Mouse (Mus musculus): ENCODE measurements around the gene Cped1. TPM values are rescaled to one million over a fixed set of nuclear protein-coding genes. Genes with fewer than 3 reads are reported as not detected.

Cped1 gene
- polyA plus RNA-seq, 1 experiment from 2014 or later = 6.9 TPM

DNA sequence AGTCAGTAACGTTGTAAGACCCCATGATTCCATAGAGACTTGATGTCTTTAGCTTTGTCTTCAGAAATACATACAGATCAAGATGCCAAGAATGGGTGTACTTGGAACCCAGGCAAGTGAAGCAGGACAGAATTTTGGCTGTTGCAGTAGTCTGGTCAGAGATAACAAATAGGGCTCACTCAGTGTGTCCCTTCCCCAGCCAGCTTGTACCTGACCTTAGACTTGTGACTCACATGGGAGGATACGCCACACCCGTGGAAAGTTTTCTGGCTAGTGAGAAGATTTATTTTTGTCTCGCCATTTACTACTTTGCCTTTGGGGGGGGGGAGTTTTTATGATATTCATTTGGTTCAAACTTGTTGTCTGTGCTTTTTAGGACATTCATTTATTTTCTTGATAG, 78.6 kb downstream of the Cped1 start:
- Histone ChIP-seq H3K9me3 (ENCODE audit: control insufficient read depth, low read length) (no peaks in the 10 kb centered on the region), H3K9ac (ENCODE audit: low read length) (no peak overlapping the region), H3K4me1 (ENCODE audit: control insufficient read depth in 2 of 2, insufficient read depth in 2 of 2, low read length in 2 of 2) (peaks cover 2 to 3% of the 10 kb centered on the region in 2 experiments; a peak in 1 of 4 replicates), H3K27ac (replicated peaks in 1 of 2; ENCODE audit: control insufficient read depth in 1 of 2, insufficient read depth in 1 of 2, low read depth in 2 of 2, low read length in 2 of 2) (no peak overlapping the region), H3K4me2 (ENCODE audit: low read length) (no peak overlapping the region), H3K36me3 (ENCODE audit: control insufficient read depth, insufficient read depth, low read length) (no peaks in the 10 kb centered on the region), H3K27me3 (ENCODE audit: control insufficient read depth, insufficient read depth, low read length) (no peaks in the 10 kb centered on the region), H3K4me3 (ENCODE audit: control insufficient read depth in 1 of 2, insufficient read depth in 1 of 2, low read depth in 1 of 2, low read length in 2 of 2) (no peak overlapping the region)
- 59% methylated on average over 4 of the region's 4 CpGs for WGBS
- ATAC-seq (ENCODE audit: insufficient number of reproducible peaks, insufficient read depth, low FRiP score, low read depth) = no peak

GRCm38 (mm10) chr6:22070603-22071322, 85.0 kb downstream of the Cped1 start:
- no peaks in the 10 kb centered on the region for H3K27me3 ChIP-seq (ENCODE audit: control insufficient read depth, insufficient read depth, low read length)
- no peak for ATAC-seq (ENCODE audit: insufficient number of reproducible peaks, insufficient read depth, low FRiP score, low read depth)
- no peaks in the 10 kb centered on the region for H3K9me3 ChIP-seq (ENCODE audit: control insufficient read depth, low read length)
- 73% methylated on average over 15 of the region's 15 CpGs for WGBS
- no peak overlapping the region for H3K9ac ChIP-seq (ENCODE audit: low read length)
- no peaks in the 10 kb centered on the region; a peak in 1 of 4 replicates for H3K4me1 ChIP-seq (ENCODE audit: control insufficient read depth in 2 of 2, insufficient read depth in 2 of 2, low read length in 2 of 2)
- H3K4me3 ChIP-seq (ENCODE audit: control insufficient read depth in 1 of 2, insufficient read depth in 1 of 2, low read depth in 1 of 2, low read length in 2 of 2) = no peak overlapping the region
- H3K4me2 ChIP-seq (ENCODE audit: low read length) = peak overlapping the region; percentile 29
- no peaks in the 10 kb centered on the region for H3K36me3 ChIP-seq (ENCODE audit: control insufficient read depth, insufficient read depth, low read length)
- no peak overlapping the region for H3K27ac ChIP-seq (replicated peaks in 1 of 2; ENCODE audit: control insufficient read depth in 1 of 2, insufficient read depth in 1 of 2, low read depth in 2 of 2, low read length in 2 of 2)

GRCm38 (mm10) chr6:22071323-22071840, 85.7 kb downstream of the Cped1 start:
- Histone ChIP-seq H3K4me1 (ENCODE audit: control insufficient read depth in 2 of 2, insufficient read depth in 2 of 2, low read length in 2 of 2) (no peaks in the 10 kb centered on the region; a peak in 1 of 4 replicates), H3K9ac (ENCODE audit: low read length) (no peak overlapping the region), H3K9me3 (ENCODE audit: control insufficient read depth, low read length) (no peaks in the 10 kb centered on the region), H3K27me3 (ENCODE audit: control insufficient read depth, insufficient read depth, low read length) (no peaks in the 10 kb centered on the region), H3K27ac (replicated peaks in 1 of 2; ENCODE audit: control insufficient read depth in 1 of 2, insufficient read depth in 1 of 2, low read depth in 2 of 2, low read length in 2 of 2) (no peak overlapping the region), H3K4me3 (ENCODE audit: control insufficient read depth in 1 of 2, insufficient read depth in 1 of 2, low read depth in 1 of 2, low read length in 2 of 2) (no peak overlapping the region), H3K36me3 (ENCODE audit: control insufficient read depth, insufficient read depth, low read length) (no peaks in the 10 kb centered on the region), H3K4me2 (ENCODE audit: low read length) (peak overlapping the region; percentile 29)
- no peak for ATAC-seq (ENCODE audit: insufficient number of reproducible peaks, insufficient read depth, low FRiP score, low read depth)
- 37% methylated on average over 4 of the region's 4 CpGs for whole genome bisulfite sequencing

DNA sequence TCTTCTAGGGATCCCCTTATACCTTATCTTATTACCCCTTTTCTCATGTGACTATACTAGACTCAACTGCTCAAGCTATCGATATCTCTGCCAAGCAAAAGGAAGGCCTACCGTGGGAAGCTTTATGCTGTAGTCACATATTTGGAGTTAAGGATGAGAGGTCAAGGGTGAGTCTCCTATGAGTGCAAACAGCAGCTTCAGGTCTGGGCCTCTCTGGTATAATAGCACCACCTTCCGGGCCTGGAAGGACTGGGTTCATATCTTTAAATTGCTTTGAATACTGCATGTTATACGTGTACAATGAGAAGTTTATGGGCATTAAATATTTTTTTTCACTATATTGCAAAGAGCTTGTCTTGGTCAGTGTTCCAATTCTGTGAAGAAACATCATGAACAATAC, 87.0 kb downstream of the Cped1 start:
- Histone ChIP-seq H3K9ac (ENCODE audit: low read length) (no peak overlapping the region), H3K36me3 (ENCODE audit: control insufficient read depth, insufficient read depth, low read length) (no peaks in the 10 kb centered on the region), H3K27ac (replicated peaks in 1 of 2; ENCODE audit: control insufficient read depth in 1 of 2, insufficient read depth in 1 of 2, low read depth in 2 of 2, low read length in 2 of 2) (no peak overlapping the region), H3K9me3 (ENCODE audit: control insufficient read depth, low read length) (no peaks in the 10 kb centered on the region), H3K4me2 (ENCODE audit: low read length) (no peak overlapping the region), H3K4me1 (ENCODE audit: control insufficient read depth in 2 of 2, insufficient read depth in 2 of 2, low read length in 2 of 2) (no peaks in the 10 kb centered on the region; a peak in 1 of 4 replicates), H3K4me3 (ENCODE audit: control insufficient read depth in 1 of 2, insufficient read depth in 1 of 2, low read depth in 1 of 2, low read length in 2 of 2) (no peak overlapping the region), H3K27me3 (ENCODE audit: control insufficient read depth, insufficient read depth, low read length) (no peaks in the 10 kb centered on the region)
- 67% methylated on average over 4 of the region's 4 CpGs for WGBS
- ATAC-seq (ENCODE audit: insufficient number of reproducible peaks, insufficient read depth, low FRiP score, low read depth) = no peak

DNA sequence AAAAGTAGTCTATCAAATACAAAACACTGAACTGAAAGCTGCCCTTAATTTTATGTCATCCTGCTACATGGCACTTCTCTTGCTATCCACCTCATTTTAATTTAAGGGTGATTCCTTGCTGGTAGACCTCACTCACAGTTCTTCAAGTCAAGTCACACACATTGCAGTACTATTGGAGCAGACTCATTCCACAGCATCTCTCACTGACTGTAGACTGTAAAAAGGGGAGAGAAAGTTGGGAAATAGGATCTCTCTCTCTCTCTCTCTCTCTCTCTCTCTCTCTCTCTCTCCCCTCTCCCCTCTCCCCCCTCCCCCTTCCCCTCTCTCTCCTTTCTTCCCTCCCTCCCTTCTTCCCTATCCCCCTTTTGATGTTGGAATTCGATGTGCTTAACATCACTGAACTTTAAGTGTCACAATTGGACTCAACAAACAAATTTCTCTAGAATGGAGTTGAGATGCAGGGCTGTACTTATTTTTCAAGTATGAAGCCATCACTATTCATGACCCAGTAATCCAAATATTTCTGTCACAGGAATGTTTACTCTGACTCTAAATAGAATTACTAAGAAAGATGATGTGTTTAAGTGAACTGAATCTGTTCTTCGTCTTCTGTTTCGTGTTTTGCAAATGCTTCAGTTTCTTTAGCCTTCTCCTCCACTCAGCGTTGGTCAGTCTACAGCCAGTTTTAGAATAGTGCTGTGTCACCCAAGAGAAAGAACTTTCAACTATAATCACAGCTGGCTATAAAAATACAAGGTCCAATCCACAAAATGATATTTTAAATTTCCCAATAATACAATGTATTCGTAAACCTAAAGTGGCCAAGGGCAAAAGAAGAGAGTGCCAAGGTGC, 88.7 kb downstream of the Cped1 start:
- no peaks in the 10 kb centered on the region for H3K9me3 ChIP-seq (ENCODE audit: control insufficient read depth, low read length)
- no peaks in the 10 kb centered on the region; a peak in 1 of 4 replicates for H3K4me1 ChIP-seq (ENCODE audit: control insufficient read depth in 2 of 2, insufficient read depth in 2 of 2, low read length in 2 of 2)
- WGBS = 70% methylated on average over 5 of the region's 5 CpGs
- ATAC-seq (ENCODE audit: insufficient number of reproducible peaks, insufficient read depth, low FRiP score, low read depth) = no peak
- H3K4me3 ChIP-seq (ENCODE audit: control insufficient read depth in 1 of 2, insufficient read depth in 1 of 2, low read depth in 1 of 2, low read length in 2 of 2) = no peak overlapping the region
- no peak overlapping the region for H3K4me2 ChIP-seq (ENCODE audit: low read length)
- H3K27ac ChIP-seq (replicated peaks in 1 of 2; ENCODE audit: control insufficient read depth in 1 of 2, insufficient read depth in 1 of 2, low read depth in 2 of 2, low read length in 2 of 2) = no peak overlapping the region
- H3K36me3 ChIP-seq (ENCODE audit: control insufficient read depth, insufficient read depth, low read length) = no peaks in the 10 kb centered on the region
- H3K27me3 ChIP-seq (ENCODE audit: control insufficient read depth, insufficient read depth, low read length) = no peaks in the 10 kb centered on the region
- no peak overlapping the region for H3K9ac ChIP-seq (ENCODE audit: low read length)

DNA sequence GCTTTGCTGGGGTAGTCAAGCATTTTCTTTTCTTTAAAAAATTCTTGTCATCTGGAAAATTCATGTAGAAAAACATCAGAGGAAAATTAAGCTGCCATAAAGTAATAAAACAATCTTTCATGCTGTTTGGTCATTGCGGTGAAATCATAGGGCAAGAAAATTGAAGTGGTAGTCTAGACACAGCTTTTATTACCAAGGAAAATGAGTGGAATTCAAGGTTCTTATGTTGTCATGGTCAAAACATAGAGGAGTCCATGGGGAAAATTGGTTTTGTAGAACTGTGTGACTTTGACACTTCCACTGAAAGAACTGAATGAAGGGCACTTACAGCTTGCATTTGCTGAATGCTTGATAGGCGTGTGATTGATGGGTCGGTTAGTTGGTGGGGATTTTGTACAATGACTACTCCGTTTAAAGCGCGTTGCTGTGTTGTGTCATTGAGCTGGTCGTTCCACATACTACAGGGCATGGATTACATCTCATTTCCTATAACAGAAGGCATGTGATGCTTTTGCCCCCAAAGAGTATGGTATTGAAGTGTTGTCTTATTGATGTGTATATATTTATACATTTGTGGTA, 93.1 kb downstream of the Cped1 start:
- H3K4me3 ChIP-seq (ENCODE audit: control insufficient read depth in 1 of 2, insufficient read depth in 1 of 2, low read depth in 1 of 2, low read length in 2 of 2) = no peak overlapping the region
- H3K27me3 ChIP-seq (ENCODE audit: control insufficient read depth, insufficient read depth, low read length) = no peaks in the 10 kb centered on the region
- no peaks in the 10 kb centered on the region for H3K9me3 ChIP-seq (ENCODE audit: control insufficient read depth, low read length)
- no peak overlapping the region for H3K9ac ChIP-seq (ENCODE audit: low read length)
- H3K36me3 ChIP-seq (ENCODE audit: control insufficient read depth, insufficient read depth, low read length) = no peaks in the 10 kb centered on the region
- H3K4me2 ChIP-seq (ENCODE audit: low read length) = no peak overlapping the region
- ATAC-seq (ENCODE audit: insufficient number of reproducible peaks, insufficient read depth, low FRiP score, low read depth) = no peak
- 76% methylated on average over 7 of the region's 7 CpGs for WGBS
- H3K27ac ChIP-seq (replicated peaks in 1 of 2; ENCODE audit: control insufficient read depth in 1 of 2, insufficient read depth in 1 of 2, low read depth in 2 of 2, low read length in 2 of 2) = no peak overlapping the region
- no peaks in the 10 kb centered on the region for H3K4me1 ChIP-seq (ENCODE audit: control insufficient read depth in 2 of 2, insufficient read depth in 2 of 2, low read length in 2 of 2)

DNA sequence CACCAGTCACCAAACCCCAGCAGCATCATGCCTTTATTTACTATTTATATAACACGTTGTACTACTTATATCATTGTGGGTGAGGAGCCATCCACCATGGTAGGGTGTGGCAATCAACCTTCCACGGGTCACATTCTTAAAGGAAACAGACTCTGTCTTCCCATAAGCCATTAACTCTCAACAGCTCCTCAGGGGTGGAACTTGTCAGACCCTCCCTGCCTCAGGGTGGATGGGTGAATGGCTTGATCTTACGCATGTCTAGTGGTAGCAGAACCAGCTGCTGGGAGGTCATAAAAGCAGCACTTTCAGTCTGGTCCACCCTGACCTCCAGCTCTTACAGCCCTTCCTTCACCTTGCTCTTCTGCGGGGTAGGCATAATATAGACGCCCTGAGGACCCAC, 100.3 kb downstream of the Cped1 start:
- no peak overlapping the region for H3K9ac ChIP-seq (ENCODE audit: low read length)
- H3K4me1 ChIP-seq (ENCODE audit: control insufficient read depth in 2 of 2, insufficient read depth in 2 of 2, low read length in 2 of 2) = no peaks in the 10 kb centered on the region
- no peaks in the 10 kb centered on the region for H3K9me3 ChIP-seq (ENCODE audit: control insufficient read depth, low read length)
- no peak overlapping the region for H3K27ac ChIP-seq (replicated peaks in 1 of 2; ENCODE audit: control insufficient read depth in 1 of 2, insufficient read depth in 1 of 2, low read depth in 2 of 2, low read length in 2 of 2)
- H3K4me2 ChIP-seq (ENCODE audit: low read length) = no peak overlapping the region
- 75% methylated on average over 5 of the region's 5 CpGs for WGBS
- H3K27me3 ChIP-seq (ENCODE audit: control insufficient read depth, insufficient read depth, low read length) = no peaks in the 10 kb centered on the region
- H3K4me3 ChIP-seq (ENCODE audit: control insufficient read depth in 1 of 2, insufficient read depth in 1 of 2, low read depth in 1 of 2, low read length in 2 of 2) = no peak overlapping the region
- ATAC-seq (ENCODE audit: insufficient number of reproducible peaks, insufficient read depth, low FRiP score, low read depth) = no peak
- no peaks in the 10 kb centered on the region for H3K36me3 ChIP-seq (ENCODE audit: control insufficient read depth, insufficient read depth, low read length)
